In the genomic region with DNA sequence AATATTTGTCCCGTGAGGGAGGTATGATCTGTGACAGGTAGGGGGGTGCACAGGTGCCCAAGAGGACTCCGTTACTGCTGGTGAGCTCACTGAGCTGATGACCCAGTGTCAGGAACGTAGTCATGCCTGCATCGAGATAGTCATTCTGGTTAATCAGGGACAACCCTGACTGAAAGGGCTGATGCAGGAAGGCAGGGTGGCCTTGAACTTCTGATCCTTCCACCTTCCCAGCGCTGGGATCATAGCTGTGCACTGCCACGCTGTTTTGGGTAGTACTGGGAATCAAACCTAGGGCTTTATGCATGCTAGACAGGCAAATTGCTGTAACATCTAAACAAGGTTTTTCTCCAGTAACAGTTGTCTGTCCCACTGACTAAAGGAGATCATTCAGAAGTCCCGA, we compare ENCODE assay signal across 25 mouse cellular contexts.
"Had no signal": no experiment of that assay in that cellular context is flagged by ENCODE, and none has a peak within 500 bp of the region (broad histone marks: within the 10 kb centered on the region; RNA-seq: fewer than 3 reads in every experiment).

No protein-coding gene starts in this region.

- DNase-seq: gastrocnemius, postnatal 14 days; gastrocnemius, postnatal 36 days; heart, adult 2 months; heart, postnatal 14 days; heart, postnatal 36 days; kidney, adult 11 months; kidney, adult 2 months; kidney, adult 9 months; kidney, postnatal 14 days; kidney, postnatal 36 days; layer of hippocampus, adult 9-11 months; layer of hippocampus, postnatal 36 days; left cerebral cortex, postnatal 4 days had no signal

- H3K4me1 ChIP-seq: hindbrain, embryonic 15.5 days; limb, embryonic 15.5 days had no signal

- H3K27ac ChIP-seq: heart, adult 2 months; heart, embryonic 13.5 days; heart, embryonic 15.5 days; hindbrain, embryonic 13.5 days; hindbrain, embryonic 15.5 days; hindbrain, postnatal 0 days; kidney, embryonic 15.5 days; kidney, postnatal 0 days; limb, embryonic 13.5 days; limb, embryonic 15.5 days; liver, embryonic 12.5 days; liver, embryonic 14.5 days had no signal

- H3K9ac ChIP-seq: heart, embryonic 13.5 days; heart, embryonic 15.5 days; hindbrain, embryonic 13.5 days; hindbrain, embryonic 15.5 days; kidney, embryonic 15.5 days; limb, embryonic 13.5 days; limb, embryonic 15.5 days; liver, embryonic 12.5 days; liver, embryonic 14.5 days had no signal

- H3K9me3 ChIP-seq: heart, embryonic 13.5 days; heart, embryonic 15.5 days; hindbrain, embryonic 13.5 days; hindbrain, embryonic 15.5 days; kidney, embryonic 15.5 days; limb, embryonic 13.5 days; limb, embryonic 15.5 days; liver, embryonic 12.5 days had no signal

- ATAC-seq: hindbrain, postnatal 0 days; liver, embryonic 12.5 days had no signal

- H3K36me3 ChIP-seq: heart, embryonic 13.5 days; heart, embryonic 15.5 days; hindbrain, embryonic 13.5 days; hindbrain, embryonic 15.5 days; kidney, embryonic 15.5 days; limb, embryonic 13.5 days; limb, embryonic 15.5 days; liver, embryonic 12.5 days had no signal

- H3K27me3 ChIP-seq: heart, embryonic 13.5 days; heart, embryonic 15.5 days; hindbrain, embryonic 13.5 days; hindbrain, embryonic 15.5 days; kidney, embryonic 15.5 days; limb, embryonic 13.5 days; limb, embryonic 15.5 days; liver, embryonic 12.5 days had no signal

- H3K4me2 ChIP-seq: heart, embryonic 11.5 days; heart, embryonic 13.5 days; heart, embryonic 15.5 days; hindbrain, embryonic 13.5 days; hindbrain, embryonic 15.5 days; kidney, embryonic 15.5 days; limb, embryonic 13.5 days; limb, embryonic 15.5 days; liver, embryonic 12.5 days had no signal

- H3K4me3 ChIP-seq: heart, adult 2 months; heart, embryonic 13.5 days; heart, embryonic 15.5 days; hindbrain, embryonic 13.5 days; hindbrain, embryonic 15.5 days; kidney, embryonic 15.5 days; limb, embryonic 13.5 days; limb, embryonic 15.5 days; liver, embryonic 12.5 days had no signal
